Mouse (Mus musculus) heart, adult 2 months (tissue): ENCODE data around the gene Cops4. TPM values are rescaled to one million over a fixed set of nuclear protein-coding genes. Genes with fewer than 3 reads are reported as not detected.

Source experiments
- DNase-seq, 2 experiments: peaks; one replicate each; pipeline ENCODE4 v3.0.0; 2021
- H3K27ac ChIP-seq: fragments of 200-600 bp; 2 replicates; pipeline ENCODE4 v1.8.1; 2022
- H3K27me3 ChIP-seq: fragments of 200-500 bp; 2 replicates; pipeline ENCODE4 v1.6.1; 2012; ENCODE audit warnings: mild to moderate bottlenecking, low read length, inconsistent platforms, mixed read lengths; ENCODE audit not compliant: control insufficient read depth, insufficient read depth
- H3K36me3 ChIP-seq: fragments of 200-500 bp; 2 replicates; pipeline ENCODE4 v1.6.1; 2012; ENCODE audit warnings: low read length, inconsistent platforms; ENCODE audit not compliant: control insufficient read depth, insufficient read depth
- H3K4me1 ChIP-seq: fragments of 200-500 bp; 2 replicates; pipeline ENCODE4 v1.6.1; 2011; ENCODE audit warnings: low read length; ENCODE audit not compliant: control insufficient read depth, insufficient read depth
- H3K4me3 ChIP-seq: fragments of 200-600 bp; 2 replicates; pipeline ENCODE4 v1.8.1; 2022
- H3K79me2 ChIP-seq: fragments of 200-500 bp; replicated peaks from 2 replicates; pipeline ENCODE4 v1.6.1; 2012; ENCODE audit warnings: mild to moderate bottlenecking, inconsistent platforms, low read length, moderate library complexity, mixed read lengths; ENCODE audit not compliant: control insufficient read depth, insufficient read depth
- H3K9ac ChIP-seq: fragments of 200-500 bp; 2 replicates; pipeline ENCODE4 v1.6.1; 2012; ENCODE audit warnings: low read depth, mild to moderate bottlenecking, control low read depth, inconsistent platforms, low read length, mixed read lengths
- CTCF ChIP-seq: fragments of 200-600 bp; IDR thresholded peaks from 2 replicates; pipeline ENCODE4 v1.8.1; 2022; ENCODE audit warnings: antibody characterized with exemption, mild to moderate bottlenecking, moderate library complexity
- EP300 ChIP-seq: fragments of 200-500 bp; IDR thresholded peaks from 2 replicates; pipeline ENCODE4 v1.6.1; 2011; ENCODE audit warnings: low read depth, low read length, control low read depth; ENCODE audit not compliant: insufficient read depth
- POLR2A ChIP-seq: fragments of 200-500 bp; IDR thresholded peaks from 2 replicates; pipeline ENCODE4 v1.6.1; 2011; ENCODE audit warnings: mild to moderate bottlenecking, low read depth, low read length, control low read depth; ENCODE audit not compliant: insufficient read depth
- WGBS: fragments of 180-500 bp; shearing (Covaris S2); methylation state at CpG from one replicate; pipeline ENCODE4 v1.1.7; 2018; 5-methylcytosine and 5-hydroxymethylcytosine counted together
- intact Hi-C: fragments of 180-260 bp; cut with DNase I; formaldehyde crosslinking; loops from one replicate; pipeline ENCODE4 v1.15.1; 2025
- long read RNA-seq: library from polyadenylated mRNA; stranded (forward); transcript quantifications from one replicate; pipeline ENCODE4 v2.0.0, GENCODE M21; 2021
- polyA plus RNA-seq: library from polyadenylated mRNA; depleted of rRNA; stranded (reverse); fragments of >200 nt; gene quantifications from 2 replicates; pipeline ENCODE4 v1.2.3, GENCODE M21; 2012; rRNA removed
- total RNA-seq, 2 experiments: library from RNA; stranded (reverse); gene quantifications; 2 replicates each; pipeline ENCODE4 v1.2.3; 2021

Cops4 gene
- total RNA-seq (10 to 100 TPM; 84.8 to 86.2 TPM), polyA plus RNA-seq (37.9 and 57.3 TPM in 2 replicates)
- long read RNA-seq, transcript Cops4-201 (10 exons, 1,755 nt): major isoform, 143 of 162 reads
- long read RNA-seq, partial matches to known transcripts: 2 of 162 reads
- long read RNA-seq, other reads (novel, unspliced or antisense): 17 of 162 reads

GRCm38 (mm10) chr5:100518049-100519026 is at the start of gene Cops4:
Cops4 (plus strand) TSS chr5:100518309.
- intact Hi-C loops: loop anchor here (1.0 to 5.0 kb wide), 4 partner anchors 18 to 541 kb away; partner anchors contain the start of genes 4930524J08Rik, Hnrnpd, Lin54 and Sec31a
- H3K4me3 ChIP-seq: peak within 1 kb of the TSS; percentile 54
- TF ChIP-seq POLR2A: peak; percentile 77
- TF ChIP-seq EP300: peak; percentile 75; the same call in 1 of the 2 replicates
- TF ChIP-seq CTCF: no peak; the same call in 1 of the 2 replicates

GRCm38 (mm10) chr5:100476328-100476727 is 41.8 kb upstream of the Cops4 start:
- no peaks in the 10 kb centered on the region for H3K36me3 ChIP-seq
- DNase-seq: no peak
- H3K27me3 ChIP-seq: no peaks in the 10 kb centered on the region
- H3K27ac ChIP-seq: no peak overlapping the region
- intact Hi-C loops: no loop called here
- WGBS: 93% methylated on average over 3 of the region's 3 CpGs
- 0 out of 2 replicates have a peak, but pooled peaks cover 2% of the 10 kb centered on the region for H3K79me2 ChIP-seq
- H3K4me3 ChIP-seq: no peak overlapping the region
- no peak overlapping the region for H3K9ac ChIP-seq
- H3K4me1 ChIP-seq: no peaks in the 10 kb centered on the region
- TF ChIP-seq CTCF (peak; percentile 32), EP300 (no peak), POLR2A (no peak)

More at GRCm38 (mm10) chr5:100518049-100519026, at the start of gene Cops4:
- H3K9ac ChIP-seq: peak within 1 kb of the TSS; percentile 76
- H3K27ac ChIP-seq: peak within 1 kb of the TSS; percentile 77
- WGBS: under 1% methylated on average over 64 of the region's 64 CpGs
- no peaks in the 10 kb centered on the region for H3K79me2 ChIP-seq
- peaks cover 8% of the 10 kb centered on the region for H3K4me1 ChIP-seq
- H3K36me3 ChIP-seq: peaks cover 8% of the 10 kb centered on the region
- H3K27me3 ChIP-seq: no peaks in the 10 kb centered on the region
- DNase-seq: peak; percentile 95 to 98

- no peak for TF ChIP-seq POLR2A
- no peak for TF ChIP-seq CTCF
- no peak for TF ChIP-seq EP300
- 52% methylated on average over 9 of the region's 9 CpGs for WGBS
- Histone ChIP-seq H3K27me3 (no peaks in the 10 kb centered on the region), H3K9ac (no peak overlapping the region), H3K79me2 (no peaks in the 10 kb centered on the region), H3K4me1 (no peaks in the 10 kb centered on the region), H3K27ac (no peak overlapping the region), H3K36me3 (no peaks in the 10 kb centered on the region), H3K4me3 (no peak overlapping the region)
- intact Hi-C loops: no loop called here
- no peak for DNase-seq
Observed at GRCm38 (mm10) chr5:100477604-100478003, 40.5 kb upstream of the Cops4 start.

- DNase-seq: no peak
- TF ChIP-seq CTCF: no peak
- no peak for TF ChIP-seq POLR2A
- no peak for TF ChIP-seq EP300
- Histone ChIP-seq H3K4me3 (no peak overlapping the region), H3K27me3 (no peaks in the 10 kb centered on the region), H3K9ac (no peak overlapping the region), H3K27ac (no peak overlapping the region), H3K79me2 (no peaks in the 10 kb centered on the region; the same call in 1 of the 2 replicates), H3K36me3 (no peaks in the 10 kb centered on the region), H3K4me1 (no peaks in the 10 kb centered on the region)
- intact Hi-C loops: no loop called here
Observed at GRCm38 (mm10) chr5:100483569-100483968, 34.5 kb upstream of the Cops4 start.

GRCm38 (mm10) chr5:100487120-100487519 is 31.0 kb upstream of the Cops4 start:
- Histone ChIP-seq H3K4me3 (no peak overlapping the region), H3K27me3 (no peaks in the 10 kb centered on the region), H3K4me1 (no peaks in the 10 kb centered on the region), H3K36me3 (no peaks in the 10 kb centered on the region), H3K79me2 (peaks cover 4% of the 10 kb centered on the region; the same call in 1 of the 2 replicates), H3K9ac (no peak overlapping the region), H3K27ac (no peak overlapping the region)
- TF ChIP-seq POLR2A (no peak), EP300 (no peak), CTCF (no peak)
- no peak for DNase-seq
- 83% methylated on average over 2 of the region's 2 CpGs for WGBS
- intact Hi-C loops: no loop called here

- no peak for TF ChIP-seq EP300
- no peak for TF ChIP-seq POLR2A
- TF ChIP-seq CTCF: no peak
- Histone ChIP-seq H3K4me1 (no peaks in the 10 kb centered on the region), H3K36me3 (no peaks in the 10 kb centered on the region), H3K27ac (no peak overlapping the region), H3K79me2 (peaks cover 4% of the 10 kb centered on the region; the same call in 1 of the 2 replicates), H3K27me3 (no peaks in the 10 kb centered on the region), H3K4me3 (no peak overlapping the region), H3K9ac (no peak overlapping the region)
- intact Hi-C loops: no loop called here
- WGBS: 95% methylated on average over 3 of the region's 3 CpGs
- no peak for DNase-seq
Observed at GRCm38 (mm10) chr5:100488231-100488630, 29.9 kb upstream of the Cops4 start.
